Mouse (Mus musculus): ENCODE measurements around the gene Pitpnm1.
"Not testable (repeated sequence)": the region's sequence is repeated elsewhere in the genome, so short reads cannot be mapped to it uniquely, and the experiment has no call there.

The Pitpnm1 gene

GRCm38 (mm10) chr19:4099837-4100717 is at the start of gene Pitpnm1:
Pitpnm1 (plus strand) TSS chr19:4099998.
- peak; percentile 45 for DNase-seq (ENCODE audit: low spot score)

GRCm38 (mm10) chr19:4051016-4051415 is 48.8 kb upstream of the Pitpnm1 start:
- DNase-seq (ENCODE audit: low spot score): no peak

GRCm38 (mm10) chr19:4051741-4052515 is 47.9 kb upstream of the Pitpnm1 start:
- peak; percentile 83 for DNase-seq (ENCODE audit: low spot score)

GRCm38 (mm10) chr19:4052516-4053030 is 47.2 kb upstream of the Pitpnm1 start:
- no peak for DNase-seq (ENCODE audit: low spot score)

GRCm38 (mm10) chr19:4054613-4055012 is 45.2 kb upstream of the Pitpnm1 start:
- no peak for DNase-seq (ENCODE audit: low spot score)

- no peak for DNase-seq (ENCODE audit: low spot score)
Measured at GRCm38 (mm10) chr19:4055216-4055946, 44.4 kb upstream of the Pitpnm1 start.

GRCm38 (mm10) chr19:4055947-4056693 is 43.7 kb upstream of the Pitpnm1 start:
- no peak for DNase-seq (ENCODE audit: low spot score)

- no peak for DNase-seq (ENCODE audit: low spot score)
Measured at GRCm38 (mm10) chr19:4056727-4057126, 43.1 kb upstream of the Pitpnm1 start.

GRCm38 (mm10) chr19:4057389-4057788 is 42.4 kb upstream of the Pitpnm1 start:
- DNase-seq (ENCODE audit: low spot score): no peak

GRCm38 (mm10) chr19:4057962-4058361 is 41.8 kb upstream of the Pitpnm1 start:
- no peak for DNase-seq (ENCODE audit: low spot score)

GRCm38 (mm10) chr19:4058581-4058980 is 41.2 kb upstream of the Pitpnm1 start:
- DNase-seq (ENCODE audit: low spot score): no peak

- DNase-seq (ENCODE audit: low spot score): no peak
Measured at GRCm38 (mm10) chr19:4059069-4059740, 40.6 kb upstream of the Pitpnm1 start, which contains the start of gene Gstp3. Gstp3 (minus strand) TSS chr19:4059569.

GRCm38 (mm10) chr19:4060044-4060898 is 39.5 kb upstream of the Pitpnm1 start:
- DNase-seq (ENCODE audit: low spot score): not testable (repeated sequence)

- DNase-seq (ENCODE audit: low spot score): no peak
Measured at GRCm38 (mm10) chr19:4060899-4061465, 38.8 kb upstream of the Pitpnm1 start.

GRCm38 (mm10) chr19:4063357-4063756 is 36.4 kb upstream of the Pitpnm1 start:
- not testable (repeated sequence) for DNase-seq (ENCODE audit: low spot score)

GRCm38 (mm10) chr19:4064501-4064900 is 35.3 kb upstream of the Pitpnm1 start:
- DNase-seq (ENCODE audit: low spot score): not testable (repeated sequence)

GRCm38 (mm10) chr19:4066280-4066679 is 33.5 kb upstream of the Pitpnm1 start:
- DNase-seq (ENCODE audit: low spot score): no peak

- no peak for DNase-seq (ENCODE audit: low spot score)
Measured at GRCm38 (mm10) chr19:4066877-4067276, 32.9 kb upstream of the Pitpnm1 start.

GRCm38 (mm10) chr19:4068242-4068641 is 31.6 kb upstream of the Pitpnm1 start:
- DNase-seq (ENCODE audit: low spot score): not testable (repeated sequence)
